Mouse (Mus musculus) stomach, postnatal 0 days (tissue): ENCODE data around the gene Cnst.

Source experiments
- CTCF ChIP-seq: IDR thresholded peaks from 2 replicates; pipeline ENCODE4 v1.5.1; 2016; ENCODE audit warnings: antibody characterized with exemption, low read depth, mild to moderate bottlenecking, moderate library complexity
- EP300 ChIP-seq: optimal IDR thresholded peaks from 2 replicates; pipeline ENCODE3; 2016; ENCODE audit warnings: antibody characterized with exemption

GRCm38 (mm10) chr1:179551921-179552320 is 5.8 kb downstream of the Cnst start:
- TF ChIP-seq CTCF (no peak), EP300 (no peak)
